Mouse (Mus musculus): ENCODE measurements around the gene Gm9573.

The Gm9573 gene

GRCm38 (mm10) chr17:35594456-35594855 lies 32.0 kb downstream of the Gm9573 start:
- DNase-seq (ENCODE audit: low read depth) = no peak

- no peak for DNase-seq (ENCODE audit: low read depth)
Measured at GRCm38 (mm10) chr17:35593786-35594185, 32.7 kb downstream of the Gm9573 start.

- no peak for DNase-seq (ENCODE audit: low read depth)
Measured at GRCm38 (mm10) chr17:35592131-35592530, 34.3 kb downstream of the Gm9573 start.

- DNase-seq (ENCODE audit: low read depth) = no peak
Measured at GRCm38 (mm10) chr17:35591731-35592130, 34.7 kb downstream of the Gm9573 start.

GRCm38 (mm10) chr17:35591219-35591578 lies 35.2 kb downstream of the Gm9573 start:
- no peak for DNase-seq (ENCODE audit: low read depth)

DNA sequence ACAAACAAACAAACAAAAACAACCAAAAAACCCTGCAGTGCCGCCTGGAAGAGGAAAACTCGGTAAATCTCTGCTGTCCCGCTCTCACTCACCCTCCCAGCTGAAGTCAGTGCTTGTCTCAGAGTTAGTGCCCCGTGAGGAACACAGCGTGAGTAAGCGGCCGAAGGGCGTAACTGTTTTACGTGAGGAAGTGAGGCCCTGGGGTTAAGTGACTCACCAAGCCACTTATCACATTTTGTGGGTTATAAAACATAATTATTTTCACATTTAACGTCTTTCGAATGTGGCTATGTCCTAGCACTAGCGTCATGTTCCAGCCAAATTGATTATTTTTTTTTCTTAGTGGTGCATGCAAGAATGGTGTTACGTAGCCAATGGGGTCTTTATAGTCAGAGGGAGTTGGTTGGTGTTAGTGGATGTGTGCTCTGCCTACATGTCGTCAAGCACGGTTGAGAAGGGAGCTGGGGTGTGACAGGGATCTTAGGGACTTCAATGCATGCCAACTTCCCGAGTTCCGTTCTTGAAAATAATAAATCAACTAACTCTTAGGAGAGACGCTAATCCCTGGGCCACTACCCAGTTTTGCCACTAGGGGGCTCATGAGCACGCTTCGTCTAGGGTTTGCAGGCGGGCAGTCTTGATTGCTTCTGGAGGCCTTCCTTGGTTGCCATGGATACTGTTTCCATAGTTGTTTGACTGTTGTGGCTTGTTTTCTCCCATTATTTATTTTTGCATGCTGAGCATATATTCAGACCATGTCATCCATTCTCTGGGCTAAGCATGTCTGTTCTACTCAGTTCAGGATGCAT lies 35.8 kb downstream of the Gm9573 start:
- peak; percentile 90 for DNase-seq (ENCODE audit: low read depth)

GRCm38 (mm10) chr17:35588387-35588786 lies 38.0 kb downstream of the Gm9573 start:
- no peak for DNase-seq (ENCODE audit: low read depth)

- no peak for DNase-seq (ENCODE audit: low read depth)
Measured at GRCm38 (mm10) chr17:35587291-35587690, 39.1 kb downstream of the Gm9573 start.

- peak; percentile 87 for DNase-seq (ENCODE audit: low read depth)
Measured at GRCm38 (mm10) chr17:35584330-35584937, 42.0 kb downstream of the Gm9573 start.

DNA sequence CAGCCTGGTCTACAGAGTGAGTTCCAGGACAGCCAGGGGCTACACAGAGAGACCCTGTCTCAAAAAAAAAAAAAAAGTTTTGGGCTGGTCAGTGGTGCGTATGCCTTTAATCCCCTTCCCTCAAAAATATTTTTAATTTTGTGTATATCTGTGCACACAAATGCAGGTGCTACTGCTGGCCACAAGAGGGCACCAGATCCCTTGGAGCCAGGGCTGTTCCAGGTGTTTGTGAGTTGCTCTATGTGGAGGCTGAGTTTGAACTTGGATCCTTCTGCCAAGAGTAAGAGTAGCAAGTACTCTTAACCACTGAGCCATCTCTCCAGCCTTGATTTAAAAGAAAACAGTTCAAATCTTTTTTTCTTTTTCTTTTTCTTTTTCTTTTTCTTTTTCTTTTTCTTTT lies 43.5 kb downstream of the Gm9573 start:
- peak; percentile 55 for DNase-seq (ENCODE audit: low read depth)

- peak; percentile 97 for DNase-seq (ENCODE audit: low read depth)
Measured at GRCm38 (mm10) chr17:35578211-35578610, 48.2 kb downstream of the Gm9573 start.

- no peak for DNase-seq (ENCODE audit: low read depth)
Measured at GRCm38 (mm10) chr17:35571477-35571876, 55.0 kb downstream of the Gm9573 start.

DNA sequence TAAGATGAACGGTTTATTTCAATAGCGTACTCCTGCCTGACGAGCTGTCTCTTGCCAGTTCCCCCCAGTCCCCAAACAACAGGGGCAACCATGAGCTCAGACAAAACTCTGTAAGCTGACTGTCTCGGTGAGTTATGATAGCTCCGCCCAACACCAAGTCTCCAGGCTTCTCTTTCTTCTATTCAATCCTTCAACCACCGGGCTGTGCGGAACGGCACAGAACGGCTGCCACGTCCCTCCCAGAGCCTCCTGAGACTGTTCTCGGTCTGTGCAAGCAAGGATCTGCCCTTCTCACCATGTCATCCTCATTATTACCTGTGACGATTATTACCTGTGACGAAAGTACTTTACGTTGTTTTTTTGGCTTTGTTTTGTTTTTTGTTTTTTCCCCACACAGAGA lies 55.6 kb downstream of the Gm9573 start:
- DNase-seq (ENCODE audit: low read depth) = no peak

DNA sequence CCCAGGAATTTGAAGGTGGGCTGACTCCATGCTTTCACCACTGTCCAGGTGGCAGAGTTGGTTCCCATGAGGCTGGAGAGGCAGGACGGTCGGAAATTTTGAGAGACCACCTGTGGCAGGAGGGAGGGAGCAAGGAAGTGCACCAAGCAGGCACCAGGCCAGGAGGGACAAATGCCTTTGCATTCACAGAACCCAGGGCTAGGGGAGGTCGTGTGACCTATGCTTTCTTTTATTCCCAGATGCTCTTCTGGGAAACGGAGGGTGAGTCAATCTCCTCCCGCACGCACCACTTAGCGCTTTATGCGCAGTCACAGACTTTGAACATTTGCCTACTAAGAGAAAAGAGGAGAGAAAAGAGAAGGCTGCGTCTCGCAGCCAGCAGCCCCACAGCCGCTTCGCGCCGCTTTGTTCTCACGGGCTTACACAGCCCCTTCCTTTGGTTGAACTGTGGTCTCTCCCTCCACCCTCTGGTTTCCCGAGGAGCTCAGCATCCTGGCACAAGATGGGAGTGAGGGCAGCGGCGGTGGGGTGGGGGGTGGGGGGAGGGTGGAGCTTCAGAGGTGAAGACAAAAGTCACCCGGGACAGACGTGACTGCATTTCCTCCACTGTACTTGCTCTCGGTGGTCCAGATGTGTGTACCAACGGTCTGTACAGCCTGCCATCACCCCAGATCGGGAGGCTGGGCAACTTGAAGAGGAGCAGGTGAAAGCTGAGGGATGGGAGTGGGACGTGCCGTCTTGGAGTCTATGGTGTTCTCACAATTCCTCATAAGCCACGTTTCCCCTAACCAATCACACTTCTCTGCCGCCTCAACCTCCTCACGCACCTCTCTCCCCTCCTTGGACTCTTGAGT lies 57.1 kb downstream of the Gm9573 start:
- no peak for DNase-seq (ENCODE audit: low read depth)

Measured in induced T-regulatory cell, adult 2 months (primary cell).